Mouse (Mus musculus): ENCODE measurements around the gene Mtf1. TPM values are rescaled to one million over a fixed set of nuclear protein-coding genes. Genes with fewer than 3 reads are reported as not detected.

The Mtf1 gene
- total and polyA plus RNA-seq, 3 experiments: 17.8 to 37.8 (median 28.9) TPM

- no peak overlapping the region for H3K27ac ChIP-seq (ENCODE audit: control insufficient read depth, low read depth, low read length)
- no peaks in the 10 kb centered on the region for H3K36me3 ChIP-seq (ENCODE audit: control insufficient read depth in 1 of 2, insufficient read depth in 2 of 2, low read length in 2 of 2)
- DNase-seq (ENCODE audit: low read depth, low spot score): no peak
- no peaks in the 10 kb centered on the region for H3K4me1 ChIP-seq (ENCODE audit: control insufficient read depth in 1 of 2, insufficient read depth in 2 of 2, low read length in 2 of 2)
- no peaks in the 10 kb centered on the region for H3K79me2 ChIP-seq (ENCODE audit: control insufficient read depth, insufficient read depth, low read length, poor library complexity)
- H3K4me3 ChIP-seq (ENCODE audit: control insufficient read depth in 1 of 2, insufficient read depth in 1 of 2, low read depth in 2 of 2, low read length in 2 of 2): no peak overlapping the region
- no peak for TF ChIP-seq ZKSCAN1 (IDR thresholded peaks at IDR 0.05; ENCODE audit: low read depth, low read length)
- no peak for TF ChIP-seq POLR2AphosphoS2 (IDR thresholded peaks at IDR 0.05; ENCODE audit: low read length)
- TF ChIP-seq USF2 (IDR thresholded peaks at IDR 0.05; ENCODE audit: borderline replicate concordance in 1 of 2, insufficient read depth in 1 of 2, low read depth in 1 of 2, low read length in 2 of 2): no peak
- no peak for TF ChIP-seq CTCF (IDR thresholded peaks at IDR 0.05 in 2 of 3, conservative IDR thresholded peaks at IDR 0.05 in 1 of 3; ENCODE audit: control insufficient read depth in 1 of 3, insufficient read depth in 1 of 3, low read depth in 2 of 3, low read length in 3 of 3, poor library complexity in 1 of 3, severe bottlenecking in 1 of 3)
- TF ChIP-seq MEF2A (IDR thresholded peaks at IDR 0.05; ENCODE audit: extremely low read depth, insufficient replicate concordance, low read depth, low read length, poor library complexity, severe bottlenecking): no peak
- TF ChIP-seq JUND (IDR thresholded peaks at IDR 0.05; ENCODE audit: low read depth, low read length): no peak
- no peak for TF ChIP-seq CHD1 (IDR thresholded peaks at IDR 0.05; ENCODE audit: low read depth, low read length)
- TF ChIP-seq SIN3A (IDR thresholded peaks at IDR 0.05; ENCODE audit: low read length): no peak
- no peak for TF ChIP-seq KAT2A (conservative IDR thresholded peaks at IDR 0.05; ENCODE audit: low read depth, low read length)
- TF ChIP-seq RCOR1 (IDR thresholded peaks at IDR 0.05; ENCODE audit: low read depth, low read length): no peak
- no peak for TF ChIP-seq SMC3 (IDR thresholded peaks at IDR 0.05; ENCODE audit: low read depth, low read length)
- TF ChIP-seq MYC (IDR thresholded peaks at IDR 0.05; ENCODE audit: low read depth, low read length): no peak
- TF ChIP-seq NRF1 (IDR thresholded peaks at IDR 0.05; ENCODE audit: insufficient read depth, low read depth, low read length, poor library complexity, severe bottlenecking): no peak
- TF ChIP-seq ZC3H11A (IDR thresholded peaks at IDR 0.05; ENCODE audit: low read depth, low read length): no peak
- no peak for TF ChIP-seq USF1 (IDR thresholded peaks at IDR 0.05; ENCODE audit: low read depth, low read length)
- no peak for TF ChIP-seq ETS1 (IDR thresholded peaks at IDR 0.05; ENCODE audit: low read depth, low read length)
- no peak for TF ChIP-seq BHLHE40 (IDR thresholded peaks at IDR 0.05; ENCODE audit: borderline replicate concordance, low read depth, low read length)
- no peak for TF ChIP-seq MAZ (IDR thresholded peaks at IDR 0.05; ENCODE audit: low read depth, low read length)
- no peaks in the 10 kb centered on the region for H3K9me3 ChIP-seq (replicated peaks; ENCODE audit: insufficient read depth, low read length)
- H3K27me3 ChIP-seq (ENCODE audit: control insufficient read depth in 1 of 2, insufficient read depth in 2 of 2, low read length in 2 of 2): peaks cover 0 to 2% of the 10 kb centered on the region in 2 experiments; a peak in 1 of 4 replicates
- H3K9ac ChIP-seq (ENCODE audit: control insufficient read depth, low read depth, low read length, poor library complexity, severe bottlenecking): no peak overlapping the region
These were observed 86.8 kb downstream of the Mtf1 start for GRCm38 (mm10) chr4:124888702-124889101.

- Histone ChIP-seq H3K27ac (ENCODE audit: control insufficient read depth, low read depth, low read length) (no peak overlapping the region), H3K4me3 (ENCODE audit: control insufficient read depth in 1 of 2, insufficient read depth in 1 of 2, low read depth in 2 of 2, low read length in 2 of 2) (no peak overlapping the region), H3K9me3 (replicated peaks; ENCODE audit: insufficient read depth, low read length) (no peaks in the 10 kb centered on the region), H3K4me1 (ENCODE audit: control insufficient read depth in 1 of 2, insufficient read depth in 2 of 2, low read length in 2 of 2) (no peaks in the 10 kb centered on the region), H3K27me3 (ENCODE audit: control insufficient read depth in 1 of 2, insufficient read depth in 2 of 2, low read length in 2 of 2) (peaks cover 0 to 2% of the 10 kb centered on the region in 2 experiments; a peak in 1 of 4 replicates), H3K9ac (ENCODE audit: control insufficient read depth, low read depth, low read length, poor library complexity, severe bottlenecking) (no peak overlapping the region), H3K36me3 (ENCODE audit: control insufficient read depth in 1 of 2, insufficient read depth in 2 of 2, low read length in 2 of 2) (no peaks in the 10 kb centered on the region), H3K79me2 (ENCODE audit: control insufficient read depth, insufficient read depth, low read length, poor library complexity) (no peaks in the 10 kb centered on the region)
- TF ChIP-seq TAL1 (IDR thresholded peaks at IDR 0.05; ENCODE audit: low read length) (no peak), E2F4 (IDR thresholded peaks at IDR 0.05; ENCODE audit: borderline replicate concordance, low read depth, low read length) (no peak), MAX (IDR thresholded peaks at IDR 0.05; ENCODE audit: low read length) (no peak), CHD1 (IDR thresholded peaks at IDR 0.05; ENCODE audit: low read depth, low read length) (no peak)
- no peak for DNase-seq (ENCODE audit: low read depth, low spot score)
These were observed 88.0 kb downstream of the Mtf1 start for GRCm38 (mm10) chr4:124889935-124890334.

Measured in MEL (cell line).